Mouse (Mus musculus) midbrain, embryonic 11.5 days (tissue): ENCODE measurements around the gene Atg7. TPM values are rescaled to one million over a fixed set of nuclear protein-coding genes. Genes with fewer than 3 reads are reported as not detected.

Source experiments
- ATAC-seq: fragments of 200-750 bp; cut with Nextera tagmentation; 2 replicates; pipeline ENCODE4 v1.8.0; 2017; ENCODE audit warnings: moderate TSS enrichment, moderate library complexity; ENCODE audit not compliant: low FRiP score
- DNase-seq: peaks from one replicate; pipeline ENCODE4 v3.0.0; 2015; ENCODE audit warnings: low spot score; ENCODE audit errors: missing footprints
- H3K27ac ChIP-seq: fragments of 300-500 bp; sonication (generic); 2 replicates; pipeline ENCODE4 v1.5.1; 2014; ENCODE audit warnings: low read depth, low read length
- H3K27me3 ChIP-seq: fragments of 300-500 bp; sonication (generic); 2 replicates; pipeline ENCODE4 v1.6.1; 2014; ENCODE audit warnings: mild to moderate bottlenecking, low read length, moderate library complexity, mixed read lengths; ENCODE audit not compliant: control insufficient read depth, insufficient read depth
- H3K36me3 ChIP-seq: fragments of 300-500 bp; sonication (generic); 2 replicates; pipeline ENCODE4 v1.6.1; 2014; ENCODE audit warnings: mild to moderate bottlenecking, low read length, moderate library complexity, mixed read lengths; ENCODE audit not compliant: control insufficient read depth, insufficient read depth
- H3K4me1 ChIP-seq: fragments of 300-500 bp; sonication (generic); 2 replicates; pipeline ENCODE4 v1.6.1; 2014; ENCODE audit warnings: low read length; ENCODE audit not compliant: control insufficient read depth, insufficient read depth
- H3K4me2 ChIP-seq: fragments of 300-500 bp; sonication (generic); 2 replicates; pipeline ENCODE4 v1.6.1; 2014; ENCODE audit warnings: mild to moderate bottlenecking, moderate library complexity
- H3K4me3 ChIP-seq: fragments of 300-500 bp; sonication (generic); 2 replicates; pipeline ENCODE4 v1.5.1; 2014; ENCODE audit warnings: low read depth, low read length
- H3K9ac ChIP-seq: fragments of 300-500 bp; sonication (generic); 2 replicates; pipeline ENCODE4 v1.6.1; 2014; ENCODE audit warnings: low read length
- H3K9me3 ChIP-seq: fragments of 300-500 bp; sonication (generic); 2 replicates; pipeline ENCODE4 v1.6.1; 2016; ENCODE audit warnings: low read length; ENCODE audit not compliant: control insufficient read depth
- whole genome bisulfite sequencing: fragments of 180-500 bp; shearing (Covaris S2); extraction: QIAGEN DNeasy Blood & Tissue Kit; methylation state at CpG from one replicate; pipeline ENCODE4 v1.1.7; 2014; 5-methylcytosine and 5-hydroxymethylcytosine counted together
- polyA plus RNA-seq: library from polyadenylated mRNA; unstranded; fragments of >200 nt; fragmentation: Nextera tagmentation; extraction: Ambion mirVana; gene quantifications from 2 replicates; pipeline ENCODE4 v1.2.1, GENCODE M21; 2014

Atg7 gene
- polyA plus RNA-seq, 1 experiment from 2014 or later = 17.6 TPM

GRCm38 (mm10) chr6:114778650-114779049 lies 135.8 kb downstream of the Atg7 start:
- no peak overlapping the region for H3K9ac ChIP-seq
- DNase-seq (no peak), ATAC-seq (no peak)
- WGBS = 61% methylated on average over 8 of the region's 8 CpGs
- no peaks in the 10 kb centered on the region for H3K36me3 ChIP-seq
- no peaks in the 10 kb centered on the region for H3K9me3 ChIP-seq
- peaks cover 21% of the 10 kb centered on the region for H3K4me1 ChIP-seq
- H3K27ac ChIP-seq = no peak overlapping the region
- H3K4me2 ChIP-seq = no peak overlapping the region
- H3K27me3 ChIP-seq = no peaks in the 10 kb centered on the region
- no peak overlapping the region for H3K4me3 ChIP-seq

- Histone ChIP-seq H3K27ac (no peak overlapping the region), H3K9ac (no peak overlapping the region), H3K36me3 (no peaks in the 10 kb centered on the region), H3K9me3 (no peaks in the 10 kb centered on the region), H3K4me2 (no peak overlapping the region), H3K4me3 (no peak overlapping the region), H3K27me3 (no peaks in the 10 kb centered on the region), H3K4me1 (peaks cover 21% of the 10 kb centered on the region)
- WGBS = 75% methylated on average over 2 of the region's 2 CpGs
- ATAC-seq (no peak), DNase-seq (no peak)
Measured at GRCm38 (mm10) chr6:114780583-114780982, 137.7 kb downstream of the Atg7 start.

- DNase-seq = no peak
Measured at GRCm38 (mm10) chr6:114781415-114782240, 138.7 kb downstream of the Atg7 start.

GRCm38 (mm10) chr6:114782486-114782885 lies 139.6 kb downstream of the Atg7 start:
- H3K4me2 ChIP-seq = no peak overlapping the region
- WGBS = 81% methylated on average over 7 of the region's 7 CpGs
- H3K27me3 ChIP-seq = no peaks in the 10 kb centered on the region
- DNase-seq = no peak
- H3K36me3 ChIP-seq = no peaks in the 10 kb centered on the region
- peaks cover 21% of the 10 kb centered on the region for H3K4me1 ChIP-seq
- no peaks in the 10 kb centered on the region for H3K9me3 ChIP-seq
- H3K9ac ChIP-seq = no peak overlapping the region
- H3K4me3 ChIP-seq = no peak overlapping the region
- no peak overlapping the region for H3K27ac ChIP-seq
- no peak for ATAC-seq

More at GRCm38 (mm10) chr6:114781415-114782240, 138.7 kb downstream of the Atg7 start:
- WGBS = 46% methylated on average over 11 of the region's 11 CpGs
- Histone ChIP-seq H3K4me1 (peaks cover 21% of the 10 kb centered on the region), H3K4me2 (no peak overlapping the region), H3K27me3 (no peaks in the 10 kb centered on the region), H3K36me3 (no peaks in the 10 kb centered on the region), H3K9me3 (no peaks in the 10 kb centered on the region), H3K4me3 (no peak overlapping the region), H3K27ac (no peak overlapping the region), H3K9ac (0 out of 2 replicates have a peak overlapping the region, but pooled peaks have one; percentile 20)
- ATAC-seq = no peak

- H3K27me3 ChIP-seq = no peaks in the 10 kb centered on the region
- no peaks in the 10 kb centered on the region for H3K9me3 ChIP-seq
- 47% methylated on average over 3 of the region's 3 CpGs for WGBS
- no peak overlapping the region for H3K27ac ChIP-seq
- no peak overlapping the region for H3K9ac ChIP-seq
- ATAC-seq = no peak
- H3K4me2 ChIP-seq = no peak overlapping the region
- H3K4me1 ChIP-seq = peaks cover 9% of the 10 kb centered on the region
- no peak overlapping the region for H3K4me3 ChIP-seq
- DNase-seq = no peak
- no peaks in the 10 kb centered on the region for H3K36me3 ChIP-seq
Measured at GRCm38 (mm10) chr6:114786461-114786860, 143.6 kb downstream of the Atg7 start.

- H3K4me1 ChIP-seq = no peaks in the 10 kb centered on the region
- 91% methylated on average over 3 of the region's 3 CpGs for WGBS
Measured at GRCm38 (mm10) chr6:114787606-114788005, 144.7 kb downstream of the Atg7 start.

GRCm38 (mm10) chr6:114788663-114789062 lies 145.8 kb downstream of the Atg7 start:
- Histone ChIP-seq H3K4me2 (no peak overlapping the region), H3K9ac (no peak overlapping the region), H3K27ac (no peak overlapping the region), H3K36me3 (no peaks in the 10 kb centered on the region), H3K4me1 (no peaks in the 10 kb centered on the region), H3K4me3 (no peak overlapping the region), H3K27me3 (no peaks in the 10 kb centered on the region), H3K9me3 (no peaks in the 10 kb centered on the region)
- WGBS = 81% methylated on average over 4 of the region's 4 CpGs
- ATAC-seq (no peak), DNase-seq (no peak)

More at GRCm38 (mm10) chr6:114787606-114788005, 144.7 kb downstream of the Atg7 start:
- Histone ChIP-seq H3K36me3 (no peaks in the 10 kb centered on the region), H3K27ac (no peak overlapping the region), H3K27me3 (no peaks in the 10 kb centered on the region), H3K4me3 (no peak overlapping the region), H3K9ac (no peak overlapping the region), H3K4me2 (no peak overlapping the region), H3K9me3 (no peaks in the 10 kb centered on the region)
- ATAC-seq = no peak
- DNase-seq = no peak

- H3K27me3 ChIP-seq = no peaks in the 10 kb centered on the region
- no peak overlapping the region for H3K27ac ChIP-seq
- H3K4me3 ChIP-seq = no peak overlapping the region
- 66% methylated on average over 2 of the region's 2 CpGs for WGBS
- H3K4me1 ChIP-seq = no peaks in the 10 kb centered on the region
- no peaks in the 10 kb centered on the region for H3K36me3 ChIP-seq
- H3K9ac ChIP-seq = no peak overlapping the region
- ATAC-seq (no peak), DNase-seq (no peak)
- no peak overlapping the region for H3K4me2 ChIP-seq
- H3K9me3 ChIP-seq = no peaks in the 10 kb centered on the region
Measured at GRCm38 (mm10) chr6:114790084-114790483, 147.2 kb downstream of the Atg7 start.

GRCm38 (mm10) chr6:114790902-114791301 lies 148.0 kb downstream of the Atg7 start:
- Histone ChIP-seq H3K4me2 (no peak overlapping the region), H3K4me1 (no peaks in the 10 kb centered on the region), H3K36me3 (no peaks in the 10 kb centered on the region), H3K27me3 (no peaks in the 10 kb centered on the region), H3K4me3 (no peak overlapping the region), H3K9ac (no peak overlapping the region), H3K9me3 (no peaks in the 10 kb centered on the region), H3K27ac (no peak overlapping the region)
- no peak for DNase-seq
- WGBS = 81% methylated on average over 7 of the region's 7 CpGs
- no peak for ATAC-seq
